Mouse (Mus musculus) adrenal gland, postnatal 10 days (tissue): ENCODE measurements around the gene St3gal6. TPM values are rescaled to one million over a fixed set of nuclear protein-coding genes. Genes with fewer than 3 reads are reported as not detected.

Experiments
- DNase-seq: peaks from one replicate; pipeline ENCODE4 v3.0.0; 2021; ENCODE audit warnings: mixed read lengths
- long read RNA-seq, 2 experiments: library from polyadenylated mRNA; stranded (forward); transcript quantifications; one replicate each; pipeline ENCODE4 v2.0.0; 2021
- total RNA-seq, 2 experiments: library from RNA; stranded (reverse); gene quantifications; 2 replicates each; pipeline ENCODE4 v1.2.3; 2021

St3gal6 gene
- 10 to 100 TPM; 23.2 to 29.1 TPM for total RNA-seq
- long read RNA-seq, experiment 1, full-length matches to known transcripts = 2 of 8 reads
- long read RNA-seq, experiment 1, partial matches to known transcripts = 2 of 8 reads
- long read RNA-seq, experiment 1, other reads (novel, unspliced or antisense) = 4 of 8 reads
- long read RNA-seq, experiment 2, full-length matches to known transcripts = 3 of 7 reads
- long read RNA-seq, experiment 2, partial matches to known transcripts = 3 of 7 reads
- long read RNA-seq, experiment 2, other reads (novel, unspliced or antisense) = 1 of 7 reads

GRCm38 (mm10) chr16:58523972-58524850 lies at the start of gene St3gal6:
Gene St3gal6 (minus strand): TSS chr16:58524243.
- no peak for DNase-seq

GRCm38 (mm10) chr16:58570694-58571264 lies 46.7 kb upstream of the St3gal6 start:
- DNase-seq = no peak

GRCm38 (mm10) chr16:58561196-58561595 lies 37.2 kb upstream of the St3gal6 start:
- DNase-seq = no peak

- no peak for DNase-seq
These were observed 32.2 kb upstream of the St3gal6 start for GRCm38 (mm10) chr16:58556067-58556830.

- no peak for DNase-seq
These were observed 30.6 kb upstream of the St3gal6 start for GRCm38 (mm10) chr16:58554673-58555072.

- no peak for DNase-seq
These were observed 24.0 kb upstream of the St3gal6 start for GRCm38 (mm10) chr16:58548042-58548441.

- DNase-seq = no peak
These were observed 22.1 kb upstream of the St3gal6 start for GRCm38 (mm10) chr16:58546128-58546527.

- no peak for DNase-seq
These were observed 15.4 kb upstream of the St3gal6 start for GRCm38 (mm10) chr16:58539490-58539889.

GRCm38 (mm10) chr16:58539011-58539410 lies 15.0 kb upstream of the St3gal6 start:
- DNase-seq = peak; percentile 11

- DNase-seq = no peak
These were observed 12.0 kb upstream of the St3gal6 start for GRCm38 (mm10) chr16:58536076-58536475.

- no peak for DNase-seq
These were observed 11.2 kb upstream of the St3gal6 start for GRCm38 (mm10) chr16:58535236-58535635.

GRCm38 (mm10) chr16:58534245-58535142 lies 10.5 kb upstream of the St3gal6 start:
- no peak for DNase-seq

- DNase-seq = no peak
These were observed 9.7 kb upstream of the St3gal6 start for GRCm38 (mm10) chr16:58533742-58534141.

- no peak for DNase-seq
These were observed 9.2 kb upstream of the St3gal6 start for GRCm38 (mm10) chr16:58533254-58533653.

GRCm38 (mm10) chr16:58532511-58532910 lies 8.5 kb upstream of the St3gal6 start:
- DNase-seq = no peak

- no peak for DNase-seq
These were observed 3.8 kb upstream of the St3gal6 start for GRCm38 (mm10) chr16:58527817-58528216.

- DNase-seq = no peak
These were observed 2.7 kb upstream of the St3gal6 start for GRCm38 (mm10) chr16:58526729-58527128.

- no peak for DNase-seq
These were observed 1.8 kb upstream of the St3gal6 start for GRCm38 (mm10) chr16:58525832-58526231.

GRCm38 (mm10) chr16:58523044-58523859 lies 791 bp downstream of the St3gal6 start:
- peak; percentile 79 for DNase-seq

GRCm38 (mm10) chr16:58522677-58523043 lies 1.4 kb downstream of the St3gal6 start:
- peak; percentile 31 for DNase-seq
